Mouse (Mus musculus): ENCODE results near the gene Trove2. TPM values are rescaled to one million over a fixed set of nuclear protein-coding genes. Genes with fewer than 3 reads are reported as not detected.

Trove2 gene
- polyA plus RNA-seq (2012; rRNA removed), result 1.3 and 1.5 TPM in 2 replicates

GRCm38 (mm10) chr1:143776446-143777411 lies at the start of gene Trove2, which contains the start of gene Uchl5:
TSS of gene Trove2 (minus strand) at chr1:143777068.
TSS of gene Uchl5 (plus strand) at chr1:143777272.

GRCm38 (mm10) chr1:143716038-143716437 lies 60.8 kb downstream of the Trove2 start, which contains the start of gene Glrx2:
TSS of gene Glrx2 (plus strand) at chr1:143716338.

GRCm38 (mm10) chr1:143702741-143703262 lies 74.1 kb downstream of the Trove2 start, which contains the start of gene Cdc73:
TSS of gene Cdc73 (minus strand) at chr1:143702893.

Other genes with a start within 250 kb of the Trove2 start
- 0.23 TPM in 2 replicates for gene B3galt2, start 136.4 kb downstream of the Trove2 start, polyA plus RNA-seq (2012; rRNA removed)
- 0.66 and 0.97 TPM in 2 replicates for gene Cdc73, start 74.2 kb downstream of the Trove2 start, polyA plus RNA-seq (2012; rRNA removed)
- gene Glrx2, start 60.7 kb downstream of the Trove2 start, polyA plus RNA-seq (2012; rRNA removed), result 14.8 and 17.6 TPM in 2 replicates
- gene Uchl5, start 204 bp upstream of the Trove2 start, polyA plus RNA-seq (2012; rRNA removed), result 2.0 and 2.3 TPM in 2 replicates
- 8.3 and 14.8 TPM in 2 replicates for gene Rgs2, start 227.1 kb upstream of the Trove2 start, polyA plus RNA-seq (2012; rRNA removed)

Measured in ovary, adult 2 months (tissue).